Mouse (Mus musculus) adrenal gland, postnatal 10 days (tissue): ENCODE measurements at regions not wholly inside any gene's neighbourhood (a gene's known extent, or its start where the extent isn't known, plus 50 kb on each side); places are given as distances from the start of the nearest gene placed in this dataset. TPM values are rescaled to one million over a fixed set of nuclear protein-coding genes. Genes with fewer than 3 reads are reported as not detected.

ENCODE experiments used
- DNase-seq: peaks from one replicate; pipeline ENCODE4 v3.0.0; 2021; ENCODE audit warnings: mixed read lengths
- microRNA-seq: library from miRNA; unstranded; fragments of <30 nt; microRNA quantifications from one replicate; pipeline ENCODE4 v1.2.0, GENCODE M21; 2021

DNA sequence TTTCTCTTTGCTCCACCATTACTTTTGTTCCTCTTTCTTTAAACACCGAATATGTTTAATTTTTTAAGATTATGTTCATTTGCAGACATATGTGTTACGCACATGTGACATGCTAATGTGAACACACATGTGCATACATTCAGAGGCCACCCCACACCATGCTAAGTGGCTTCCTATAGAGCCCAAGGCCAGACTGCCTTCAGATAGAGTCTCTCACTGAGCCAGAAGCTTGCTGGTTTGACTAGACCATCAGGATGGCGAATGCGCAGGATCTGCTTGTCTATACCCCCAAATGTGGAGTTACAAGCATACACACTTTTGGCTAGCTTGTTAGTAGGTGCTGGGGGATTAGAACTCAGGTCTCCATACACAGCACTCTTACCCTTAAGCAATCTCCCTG lies 121.3 kb upstream of the Cxxc4 start:
- DNase-seq = no peak

DNA sequence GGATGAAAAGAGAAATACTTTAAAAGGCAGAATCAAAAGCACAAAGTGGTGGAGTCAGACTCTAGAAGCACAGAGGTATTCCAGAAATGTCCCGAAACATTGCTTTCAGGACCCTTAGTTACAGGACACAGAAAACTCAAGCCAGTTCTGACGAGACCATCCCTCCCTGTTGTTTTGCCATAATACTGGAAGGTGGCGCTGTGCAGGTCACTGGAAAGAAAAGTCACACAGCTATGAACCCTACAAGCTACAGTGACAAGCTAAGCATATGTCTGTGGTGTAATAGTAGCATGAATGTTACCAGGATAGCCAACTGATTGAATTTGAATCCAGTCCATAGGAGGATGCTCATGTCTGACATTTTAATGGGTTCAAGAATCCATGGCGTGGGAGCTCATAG lies 117.4 kb upstream of the Cxxc4 start:
- DNase-seq = no peak

DNA sequence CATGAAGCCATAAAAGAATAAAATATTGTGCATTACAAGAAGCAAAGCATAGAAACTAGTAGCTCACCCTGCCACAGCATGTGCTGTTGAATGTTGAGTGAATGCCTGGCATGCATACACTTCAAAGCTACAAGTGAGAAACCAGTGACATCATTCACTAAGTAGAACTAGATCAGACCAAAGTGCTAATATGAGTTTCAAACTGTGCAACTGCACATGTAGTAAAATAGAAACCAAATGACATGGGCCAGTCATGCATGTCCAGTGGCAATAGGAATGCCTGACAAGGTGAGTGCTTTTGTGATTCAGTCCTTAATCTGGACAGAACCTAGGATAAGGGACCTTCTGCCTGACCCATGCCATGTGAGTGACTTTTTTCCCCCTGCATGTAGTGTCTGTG lies 111.3 kb upstream of the Cxxc4 start:
- DNase-seq = no peak

DNA sequence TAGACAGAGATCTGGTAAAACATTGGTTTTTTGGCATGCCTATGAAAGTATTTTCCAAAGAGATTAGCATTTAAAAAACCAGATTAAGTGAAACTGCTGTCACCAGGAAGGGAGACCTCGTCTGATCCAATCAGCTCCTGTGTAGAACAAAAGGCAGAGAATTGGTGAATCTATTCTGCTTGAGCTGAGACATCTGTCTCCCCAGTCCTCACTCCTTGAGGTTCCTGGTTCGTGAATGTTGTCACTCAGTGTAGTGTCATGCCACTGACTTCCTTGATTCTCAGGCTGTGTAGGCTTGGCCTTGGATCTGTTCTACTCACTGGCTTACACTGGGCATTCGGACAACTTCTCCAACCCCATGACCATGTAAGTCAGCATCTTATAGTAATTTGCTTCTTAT lies 105.9 kb upstream of the Cxxc4 start:
- no peak for DNase-seq

DNA sequence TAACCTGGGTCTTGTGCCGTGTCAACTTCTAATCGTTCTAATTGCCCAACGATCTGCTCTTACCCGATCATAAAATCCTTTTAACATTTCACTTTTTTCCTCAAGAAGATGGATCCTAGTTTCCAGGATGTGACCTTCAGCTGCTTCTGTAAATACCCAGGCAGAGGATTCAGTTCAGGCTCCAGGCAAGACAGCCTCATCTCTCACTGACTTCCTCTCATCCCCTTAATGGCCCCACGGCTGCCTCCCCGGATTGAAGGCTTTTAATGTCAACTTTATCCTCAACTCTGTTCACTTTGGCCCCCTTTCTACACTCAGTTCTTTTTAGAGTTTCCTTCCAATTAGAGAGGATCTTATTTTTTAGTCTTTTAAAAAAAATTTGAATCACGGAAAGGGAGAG lies 91.0 kb upstream of the Cxxc4 start:
- peak; percentile 6 for DNase-seq

DNA sequence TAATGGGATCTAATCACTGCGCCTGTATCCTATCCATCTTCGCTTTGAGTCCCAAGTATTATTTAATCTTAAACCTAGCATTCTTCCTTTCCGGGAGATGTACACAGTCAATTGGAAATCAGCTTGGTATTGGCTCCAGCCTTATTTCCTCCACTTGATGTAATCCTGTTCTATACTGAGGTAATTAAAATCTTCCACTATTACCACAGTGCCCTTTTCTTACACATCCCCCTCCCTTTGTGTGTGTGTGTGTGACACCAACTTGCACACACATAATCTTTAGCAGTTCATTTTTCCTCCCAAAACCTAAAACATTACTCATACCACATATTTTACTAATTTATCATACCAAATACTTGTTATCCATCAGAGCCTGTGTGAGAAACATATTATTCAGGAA lies 90.3 kb upstream of the Cxxc4 start:
- no peak for DNase-seq

DNA sequence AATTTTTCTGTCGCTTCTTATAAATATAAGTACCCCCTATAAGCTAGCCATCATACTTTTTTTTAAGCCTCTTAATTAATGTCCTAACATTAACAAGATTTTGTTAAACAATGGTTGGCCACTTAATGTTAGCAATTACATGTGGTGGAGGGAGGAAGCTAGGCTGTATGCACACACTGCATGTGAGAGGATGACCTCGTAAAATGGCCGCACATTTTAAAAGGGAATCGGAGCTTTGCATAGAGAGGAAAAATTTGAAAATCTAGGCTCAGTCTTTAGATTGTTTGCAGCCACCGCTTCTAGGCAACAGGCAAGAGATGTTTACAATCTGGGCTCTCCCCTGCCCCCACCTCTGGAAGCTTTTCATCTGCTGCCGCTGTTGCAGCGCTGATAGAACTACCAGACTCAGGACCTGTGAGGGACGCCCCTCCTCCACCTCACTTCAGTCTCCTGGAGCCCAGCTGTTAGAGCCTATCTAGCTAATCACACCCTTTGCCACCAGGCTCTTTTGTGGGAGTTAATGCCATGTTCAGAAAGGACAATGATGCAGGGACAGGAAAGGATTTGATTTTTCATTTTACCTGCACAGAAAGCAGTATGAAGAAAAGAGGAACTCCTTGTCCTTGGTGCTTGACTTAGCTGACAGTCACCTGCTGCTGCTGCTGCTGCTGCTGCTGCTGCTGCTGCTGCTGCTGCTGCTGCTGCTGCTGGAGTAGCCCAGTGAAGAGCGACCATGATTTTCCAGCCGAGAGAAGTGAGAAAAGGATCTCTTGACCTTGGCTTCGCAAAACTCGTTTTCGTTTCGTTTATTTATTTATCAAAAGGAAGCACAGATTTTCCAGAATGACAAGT lies 89.7 kb upstream of the Cxxc4 start:
- peak; percentile 62 for DNase-seq

DNA sequence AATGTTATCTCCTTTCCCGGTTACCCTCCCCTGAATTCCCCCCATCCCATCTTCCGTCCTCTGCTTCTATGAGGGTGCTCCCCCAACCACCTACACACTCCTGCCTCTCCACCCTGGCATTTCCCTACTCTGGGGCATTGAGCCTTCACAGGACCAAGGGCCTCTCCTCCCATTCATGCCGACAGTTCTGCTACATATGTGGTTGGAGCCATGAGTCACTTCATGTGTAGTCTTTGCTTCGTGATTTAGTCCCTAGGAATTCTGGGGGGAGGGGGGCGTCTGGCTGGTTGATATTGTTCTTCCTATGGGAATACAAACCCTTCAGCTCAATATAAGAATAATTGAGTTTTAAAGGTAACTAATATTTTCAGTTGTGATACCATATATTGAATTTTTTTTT lies 74.0 kb upstream of the Cxxc4 start:
- DNase-seq = no peak

DNA sequence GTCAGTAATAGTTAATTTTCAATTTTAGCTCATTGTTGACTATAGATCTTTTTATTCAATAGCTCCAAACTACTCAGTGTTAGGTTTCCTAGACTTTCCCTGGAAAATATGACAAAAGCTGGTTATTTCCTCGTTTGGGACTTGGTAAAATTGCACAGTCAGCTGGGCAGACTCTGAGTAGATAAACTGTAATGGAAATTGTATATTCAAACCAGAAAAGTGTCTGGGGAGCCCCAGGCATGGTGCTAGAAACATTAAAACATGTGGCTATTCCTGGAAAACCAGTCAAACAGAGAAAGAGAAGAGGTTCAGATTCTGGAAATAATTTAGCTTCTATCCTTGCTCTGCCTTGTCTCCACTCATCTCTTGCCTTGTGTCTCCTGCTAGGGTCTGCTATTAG lies 66.4 kb upstream of the Cxxc4 start:
- DNase-seq = no peak

DNA sequence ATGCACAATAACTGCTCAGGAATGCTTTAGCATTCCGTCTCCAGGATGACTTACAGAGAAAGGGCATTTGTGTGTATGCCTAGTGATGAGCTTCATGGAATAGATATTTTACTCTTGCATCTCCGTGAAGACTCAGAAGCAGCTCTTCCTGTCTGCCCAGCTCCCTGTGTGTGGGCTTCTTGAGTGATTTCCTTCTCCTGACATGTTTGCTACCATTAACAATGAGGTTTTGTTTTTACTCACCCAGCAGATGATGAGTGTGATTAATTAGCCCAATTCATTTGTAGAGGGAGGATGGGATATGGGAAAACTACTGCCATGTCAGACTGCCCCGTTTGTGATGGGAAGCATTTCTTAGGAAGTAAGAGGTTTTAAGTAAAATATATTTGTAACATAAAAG lies 63.9 kb upstream of the Cxxc4 start:
- no peak for DNase-seq

DNA sequence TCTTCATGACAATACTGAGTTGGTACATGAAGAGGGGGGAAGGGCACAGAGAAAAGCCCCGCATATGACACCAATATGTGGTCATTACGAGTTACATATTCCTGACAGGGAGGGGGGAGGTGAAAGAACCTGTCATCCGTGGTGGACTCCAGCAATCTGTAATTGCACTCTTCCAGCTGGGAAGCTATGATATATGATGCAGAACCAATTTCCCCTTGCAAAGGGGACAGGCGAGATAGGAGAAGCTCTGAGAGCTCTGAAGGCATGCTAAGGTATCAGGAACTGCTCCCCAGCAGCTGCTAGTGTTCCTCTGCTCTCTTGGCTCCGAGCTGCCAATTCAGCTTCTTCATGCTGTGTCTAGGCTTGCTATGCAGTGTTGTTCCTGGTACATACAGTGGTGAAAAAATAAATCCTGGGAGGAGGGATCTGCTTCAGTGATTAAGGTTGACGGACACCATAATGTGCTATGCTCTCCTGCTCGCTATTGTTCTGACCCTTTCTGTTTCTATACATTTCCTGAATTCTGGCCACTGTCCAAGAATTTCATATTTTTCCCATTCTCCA lies 57.7 kb upstream of the Cxxc4 start:
- no peak for DNase-seq

DNA sequence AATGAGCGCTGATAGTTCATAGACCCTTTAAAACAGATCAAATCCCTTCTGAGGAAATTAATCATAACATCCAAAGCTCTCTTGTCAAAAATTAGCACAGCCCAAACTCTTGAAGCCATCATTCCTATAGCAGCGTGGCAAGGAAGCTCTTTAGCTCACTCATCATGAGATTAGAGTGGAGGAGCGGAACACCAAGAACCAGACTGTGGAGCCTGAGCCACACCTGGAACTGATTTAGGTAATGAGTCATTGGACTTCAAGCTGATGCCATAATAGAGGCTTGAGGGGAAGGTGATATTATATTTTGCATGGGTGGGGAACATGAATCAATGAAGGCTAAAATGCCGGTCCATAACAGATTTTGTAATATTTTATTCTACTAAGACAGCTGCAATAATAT lies 52.2 kb upstream of the Cxxc4 start:
- DNase-seq = no peak

Small RNAs in the stretch of these regions (microRNA-seq; reads per million reads assigned to microRNA genes)
- not detected for gene Gm44361
